Mouse (Mus musculus) forebrain, embryonic 10.5 days (tissue): ENCODE measurements at regions not wholly inside any gene's neighbourhood (a gene's known extent, or its start where the extent isn't known, plus 50 kb on each side); places are given as distances from the start of the nearest gene placed in this dataset.

Experiments
- DNase-seq: peaks from one replicate; pipeline ENCODE4 v3.0.0-alpha.2; 2017; ENCODE audit warnings: low spot score; ENCODE audit errors: extremely low spot score
- H3K27ac ChIP-seq: fragments of 300-500 bp; sonication (generic); 2 replicates; pipeline ENCODE4 v1.5.1; 2016; ENCODE audit warnings: mild to moderate bottlenecking
- H3K27me3 ChIP-seq: fragments of 300-500 bp; sonication (generic); 2 replicates; pipeline ENCODE4 v1.6.1; 2016; ENCODE audit warnings: mild to moderate bottlenecking; ENCODE audit not compliant: poor library complexity, severe bottlenecking
- H3K36me3 ChIP-seq: fragments of 300-500 bp; sonication (generic); replicated peaks from 2 replicates; pipeline ENCODE4 v1.6.1; 2016; ENCODE audit warnings: mild to moderate bottlenecking, moderate library complexity
- H3K4me1 ChIP-seq: fragments of 300-500 bp; sonication (generic); 2 replicates; pipeline ENCODE4 v1.6.1; 2016
- H3K4me3 ChIP-seq: fragments of 300-500 bp; sonication (generic); 2 replicates; pipeline ENCODE4 v1.5.1; 2016; ENCODE audit warnings: mild to moderate bottlenecking, moderate library complexity
- H3K9me3 ChIP-seq: fragments of 300-500 bp; sonication (generic); 2 replicates; pipeline ENCODE4 v1.6.1; 2016; ENCODE audit warnings: mild to moderate bottlenecking, moderate library complexity
- WGBS: fragments of 180-500 bp; shearing (Covaris S2); methylation state at CpG from one replicate; pipeline ENCODE4 v1.1.7; 2016; 5-methylcytosine and 5-hydroxymethylcytosine counted together

DNA sequence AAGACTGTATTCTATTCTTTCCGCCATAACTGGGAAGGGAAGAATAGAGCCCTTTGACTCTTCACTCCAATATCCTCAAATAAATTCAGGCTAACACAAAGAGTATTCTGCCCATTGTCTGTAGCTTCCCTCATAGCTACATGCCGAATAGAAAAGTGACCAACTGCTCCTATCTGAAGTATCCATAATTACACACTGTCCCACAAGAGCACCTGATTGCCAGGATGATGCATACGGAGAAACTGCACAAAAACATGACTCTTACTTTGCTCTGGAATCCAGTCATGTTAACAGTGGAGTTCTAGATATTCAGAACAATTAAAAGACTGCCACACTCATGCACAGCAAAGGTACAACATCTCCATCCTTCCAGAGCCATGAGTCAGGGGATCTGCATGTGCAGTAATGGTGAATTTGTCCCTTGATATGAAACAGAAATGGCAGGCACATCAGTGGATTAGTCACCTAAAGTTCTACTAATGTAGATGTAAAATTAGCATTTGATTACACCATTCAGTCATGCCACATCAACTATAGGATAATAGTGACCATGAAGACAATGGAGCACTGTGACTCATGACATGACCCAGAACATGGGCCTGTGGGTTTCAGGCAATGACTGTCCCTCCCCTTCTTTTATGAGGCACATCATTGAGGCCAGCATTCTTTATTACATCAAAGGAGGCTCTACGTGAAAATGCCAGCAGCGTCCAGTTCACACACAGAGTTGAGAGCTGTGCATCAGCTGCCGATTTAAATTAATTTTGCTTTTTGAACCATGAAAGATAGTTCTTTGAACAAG, 133.6 kb upstream of the 1700066M21Rik start:
- Histone ChIP-seq H3K9me3 (no peaks in the 10 kb centered on the region), H3K36me3 (no peaks in the 10 kb centered on the region), H3K4me1 (peaks cover 12% of the 10 kb centered on the region), H3K27ac (no peak overlapping the region), H3K27me3 (no peaks in the 10 kb centered on the region), H3K4me3 (no peak overlapping the region)
- 72% methylated on average over 6 of the region's 6 CpGs for WGBS
- no peak for DNase-seq

DNA sequence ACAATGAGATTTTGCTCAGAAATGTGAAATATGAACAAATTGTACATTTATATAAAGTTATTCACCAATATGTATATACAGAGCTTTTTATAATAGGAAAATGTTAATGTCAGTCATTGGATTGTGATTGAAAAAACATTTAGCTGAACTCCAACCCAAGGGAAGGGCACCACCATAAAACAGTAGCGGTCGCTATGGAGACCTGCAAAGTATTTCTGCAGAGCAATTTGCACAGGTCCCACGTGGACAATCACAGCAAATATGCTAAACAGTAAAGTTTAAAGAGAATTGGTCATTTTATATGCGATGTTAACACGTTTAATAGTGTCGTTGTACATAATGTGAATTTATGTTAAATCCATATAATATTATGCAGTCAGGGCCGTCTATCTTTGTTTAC, 117.8 kb upstream of the 1700066M21Rik start:
- 82% methylated on average over 7 of the region's 7 CpGs for WGBS
- H3K27ac ChIP-seq = no peak overlapping the region
- no peaks in the 10 kb centered on the region for H3K27me3 ChIP-seq
- H3K9me3 ChIP-seq = no peaks in the 10 kb centered on the region
- H3K36me3 ChIP-seq = no peaks in the 10 kb centered on the region
- H3K4me1 ChIP-seq = 0 out of 2 replicates have a peak, but pooled peaks cover 5% of the 10 kb centered on the region
- H3K4me3 ChIP-seq = no peak overlapping the region
- no peak for DNase-seq

DNA sequence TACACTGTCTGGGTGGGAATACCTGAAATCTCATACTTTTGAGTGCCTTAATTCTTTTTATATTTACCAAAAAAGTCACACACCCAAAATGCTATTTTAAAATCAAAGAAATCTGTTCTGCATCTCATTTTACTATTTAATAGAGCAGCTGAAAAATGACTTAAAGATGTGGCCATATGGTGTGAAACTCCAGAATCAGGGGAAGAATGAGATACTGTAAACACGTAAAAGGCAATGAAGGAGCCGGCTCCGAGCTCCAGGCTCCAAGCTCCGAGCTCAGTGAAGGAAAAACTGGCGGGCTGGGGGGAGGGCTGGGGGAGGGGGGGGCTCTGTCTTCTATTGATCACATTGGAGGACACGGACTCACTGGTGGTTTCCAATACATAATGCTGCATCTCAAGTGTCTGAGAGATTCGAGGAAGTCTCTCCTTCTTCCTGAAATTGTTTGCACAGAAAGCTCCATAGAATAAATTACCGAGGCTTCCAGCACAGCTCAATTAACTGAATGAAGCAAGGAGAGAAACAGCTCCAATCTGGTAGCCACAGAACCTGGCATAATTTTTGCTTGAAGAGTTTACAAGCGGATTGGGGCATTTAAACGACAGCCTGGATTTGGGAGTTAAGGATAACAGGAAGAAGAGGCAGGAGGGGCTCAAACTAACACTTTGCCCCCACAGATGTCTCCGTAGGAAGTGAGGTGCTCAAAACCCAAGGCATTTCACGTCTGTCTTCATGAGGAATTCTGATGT, 112.2 kb upstream of the 1700066M21Rik start:
- H3K9me3 ChIP-seq = no peaks in the 10 kb centered on the region
- WGBS = 65% methylated on average over 12 of the region's 12 CpGs

DNA sequence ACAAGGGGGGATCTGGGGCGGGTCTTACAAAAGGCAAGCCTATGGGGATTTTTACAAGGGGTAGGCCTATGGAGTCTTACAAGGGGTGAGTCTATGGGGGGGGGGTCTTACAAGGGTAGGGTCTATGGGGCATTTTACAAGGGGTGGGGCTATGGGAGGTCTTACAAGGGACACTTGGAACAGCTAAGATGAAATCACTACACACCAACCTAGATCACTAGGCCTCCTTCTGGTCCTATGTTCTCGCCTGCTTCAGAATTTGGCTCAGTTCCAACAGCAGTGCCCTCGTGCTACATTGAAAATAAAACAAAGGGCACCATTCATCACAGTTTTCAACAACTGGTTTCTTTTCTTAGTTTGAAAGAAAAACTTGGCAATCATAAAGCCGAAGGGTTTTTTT, 110.7 kb upstream of the 1700066M21Rik start:
- H3K27me3 ChIP-seq = 0 out of 2 replicates have a peak, but pooled peaks cover 5% of the 10 kb centered on the region
- WGBS = 73% methylated on average over 4 of the region's 4 CpGs
- H3K9me3 ChIP-seq = no peaks in the 10 kb centered on the region
- H3K4me1 ChIP-seq = peaks cover 10% of the 10 kb centered on the region
- no peaks in the 10 kb centered on the region for H3K36me3 ChIP-seq
- H3K4me3 ChIP-seq = no peak overlapping the region
- H3K27ac ChIP-seq = no peak overlapping the region
- no peak for DNase-seq

More for the DNA sequence above, 112.2 kb upstream of the 1700066M21Rik start:
- no peak overlapping the region for H3K27ac ChIP-seq
- H3K27me3 ChIP-seq = 0 out of 2 replicates have a peak, but pooled peaks cover 4% of the 10 kb centered on the region
- no peak overlapping the region for H3K4me3 ChIP-seq
- DNase-seq = no peak
- peaks cover 10% of the 10 kb centered on the region for H3K4me1 ChIP-seq
- no peaks in the 10 kb centered on the region for H3K36me3 ChIP-seq

DNA sequence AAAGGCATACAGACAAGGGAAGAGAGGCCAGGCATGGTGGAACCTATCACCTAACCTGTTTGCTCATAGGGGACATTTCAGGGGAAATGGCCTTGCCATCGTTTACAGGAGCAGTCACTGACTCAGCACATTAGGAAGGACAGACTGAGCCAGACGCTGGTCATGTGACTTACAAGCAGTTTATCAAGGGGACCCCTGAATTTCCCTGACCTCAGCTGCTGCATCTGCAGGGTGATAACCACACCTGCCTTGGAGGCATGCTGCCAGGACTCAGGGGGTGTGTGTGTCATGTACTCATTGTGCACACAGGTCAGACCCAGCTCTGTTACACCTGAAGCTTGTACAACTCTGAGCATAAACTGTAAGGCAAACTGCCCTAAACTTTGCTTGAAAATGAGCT, 109.6 kb upstream of the 1700066M21Rik start:
- H3K27me3 ChIP-seq = 0 out of 2 replicates have a peak, but pooled peaks cover 5% of the 10 kb centered on the region
- H3K27ac ChIP-seq = no peak overlapping the region
- no peak overlapping the region for H3K4me3 ChIP-seq
- 73% methylated on average over 2 of the region's 2 CpGs for WGBS
- H3K9me3 ChIP-seq = no peaks in the 10 kb centered on the region
- no peaks in the 10 kb centered on the region for H3K36me3 ChIP-seq
- peaks cover 10% of the 10 kb centered on the region for H3K4me1 ChIP-seq
- DNase-seq = no peak

DNA sequence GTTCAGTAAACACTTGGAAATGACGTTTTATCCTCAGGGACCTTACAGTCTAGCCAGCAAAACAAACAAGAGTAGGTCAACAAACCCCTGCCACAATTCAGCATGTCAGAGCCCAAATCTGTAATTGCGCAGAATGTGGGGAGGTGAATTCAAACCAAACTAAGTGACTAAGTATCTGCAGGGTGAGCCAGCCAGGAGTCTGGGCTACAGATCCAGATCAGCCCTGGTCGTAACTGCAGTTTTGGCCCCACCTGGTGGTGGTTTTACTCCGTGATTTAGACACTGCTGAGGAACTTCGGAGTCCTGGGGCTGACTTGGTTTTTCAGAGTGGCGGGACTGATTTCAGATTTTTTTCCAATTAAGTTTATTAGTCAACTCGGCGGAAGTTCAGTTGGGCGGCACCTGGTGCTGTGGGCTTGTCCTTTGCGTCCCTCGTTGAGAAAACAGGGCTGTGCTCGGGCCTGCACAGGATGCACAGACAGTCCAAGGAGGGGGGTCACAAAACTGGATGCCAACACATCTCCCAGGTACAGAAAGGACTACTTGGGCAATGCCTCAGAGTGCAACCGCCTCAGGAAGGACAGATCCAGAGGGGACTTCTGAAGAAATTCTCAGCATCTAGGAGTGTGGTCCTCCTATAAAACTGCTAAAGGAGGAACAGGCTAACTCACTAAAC, 107.6 kb upstream of the 1700066M21Rik start:
- 48% methylated on average over 13 of the region's 13 CpGs for whole genome bisulfite sequencing
- Histone ChIP-seq H3K9me3 (no peaks in the 10 kb centered on the region), H3K4me3 (no peak overlapping the region), H3K27ac (no peak overlapping the region), H3K36me3 (no peaks in the 10 kb centered on the region), H3K4me1 (peaks cover 10% of the 10 kb centered on the region), H3K27me3 (0 out of 2 replicates have a peak, but pooled peaks cover 5% of the 10 kb centered on the region)
- peak; percentile 52 for DNase-seq

DNA sequence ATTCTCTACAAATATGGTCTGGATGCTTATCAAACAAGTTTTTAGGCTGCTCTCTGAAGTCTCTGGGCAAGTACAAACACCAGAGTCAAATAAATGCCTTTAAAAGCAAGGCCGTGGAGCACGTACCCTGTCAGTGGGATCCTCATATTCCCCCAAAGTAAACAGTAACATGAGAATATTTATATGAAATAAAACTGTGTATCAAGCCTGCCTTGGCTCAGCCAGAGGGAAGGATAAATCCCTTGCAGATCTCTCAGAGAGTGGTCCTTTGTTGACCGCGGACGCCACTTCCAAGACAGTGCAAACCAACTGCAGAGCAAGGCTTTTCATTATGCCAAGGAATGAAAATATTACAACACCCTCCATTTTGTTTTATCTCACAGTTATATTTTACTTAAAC, 104.8 kb upstream of the 1700066M21Rik start:
- H3K9me3 ChIP-seq = no peaks in the 10 kb centered on the region
- no peak overlapping the region for H3K4me3 ChIP-seq
- 94% methylated on average over 5 of the region's 5 CpGs for WGBS
- DNase-seq = no peak
- 0 out of 2 replicates have a peak, but pooled peaks cover 5% of the 10 kb centered on the region for H3K27me3 ChIP-seq
- H3K27ac ChIP-seq = no peak overlapping the region
- H3K36me3 ChIP-seq = no peaks in the 10 kb centered on the region
- peaks cover 2% of the 10 kb centered on the region; the same call in 1 of the 2 replicates for H3K4me1 ChIP-seq

DNA sequence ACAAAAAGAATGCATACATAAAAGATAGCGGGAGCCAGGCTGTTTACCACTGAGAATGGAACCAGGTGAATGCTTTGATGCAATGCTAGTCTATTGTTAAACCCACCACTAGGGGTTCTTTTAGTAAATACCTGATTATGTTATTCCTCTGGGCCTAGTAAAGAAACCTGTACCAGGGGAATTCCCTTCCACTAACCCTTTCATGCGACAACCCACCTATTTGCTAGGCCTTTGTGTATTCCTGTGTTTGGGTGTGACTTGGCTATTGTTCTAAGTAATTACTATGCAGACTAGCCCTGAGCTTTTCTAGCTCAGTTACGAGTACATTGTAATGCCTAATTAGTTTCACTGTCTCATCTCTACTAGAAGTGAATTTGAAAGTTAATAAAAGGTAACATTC, 95.9 kb upstream of the 1700066M21Rik start:
- no peak overlapping the region for H3K4me3 ChIP-seq
- no peaks in the 10 kb centered on the region for H3K27me3 ChIP-seq
- no peak for DNase-seq
- no peaks in the 10 kb centered on the region for H3K36me3 ChIP-seq
- H3K27ac ChIP-seq = no peak overlapping the region
- no peaks in the 10 kb centered on the region for H3K4me1 ChIP-seq
- H3K9me3 ChIP-seq = no peaks in the 10 kb centered on the region
- WGBS = 81% methylated on average over 3 of the region's 3 CpGs

DNA sequence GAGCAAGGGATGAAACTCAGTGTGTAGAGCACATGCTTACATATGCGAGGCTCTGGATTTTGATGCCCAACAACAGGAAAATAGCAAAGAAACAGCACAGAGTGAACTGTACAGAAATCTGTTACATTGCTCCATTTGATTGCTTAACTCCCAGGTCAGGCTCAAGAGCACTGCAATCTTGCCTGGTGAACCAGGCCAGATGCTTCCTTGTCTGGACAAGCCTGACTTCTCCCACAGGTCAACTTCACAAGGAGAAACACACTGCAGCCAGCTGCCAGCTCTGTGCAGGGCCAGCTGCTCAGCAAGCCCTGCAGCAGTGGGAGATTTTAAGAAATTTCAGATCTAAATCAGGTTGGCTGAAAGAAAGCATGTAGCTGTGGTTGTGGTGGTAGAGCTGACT, 81.2 kb upstream of the 1700066M21Rik start:
- 88% methylated on average over 1 of the region's 1 CpGs for WGBS
- Histone ChIP-seq H3K4me3 (no peak overlapping the region), H3K36me3 (no peaks in the 10 kb centered on the region), H3K9me3 (no peaks in the 10 kb centered on the region), H3K27ac (no peak overlapping the region), H3K4me1 (no peaks in the 10 kb centered on the region), H3K27me3 (no peaks in the 10 kb centered on the region)
- no peak for DNase-seq

DNA sequence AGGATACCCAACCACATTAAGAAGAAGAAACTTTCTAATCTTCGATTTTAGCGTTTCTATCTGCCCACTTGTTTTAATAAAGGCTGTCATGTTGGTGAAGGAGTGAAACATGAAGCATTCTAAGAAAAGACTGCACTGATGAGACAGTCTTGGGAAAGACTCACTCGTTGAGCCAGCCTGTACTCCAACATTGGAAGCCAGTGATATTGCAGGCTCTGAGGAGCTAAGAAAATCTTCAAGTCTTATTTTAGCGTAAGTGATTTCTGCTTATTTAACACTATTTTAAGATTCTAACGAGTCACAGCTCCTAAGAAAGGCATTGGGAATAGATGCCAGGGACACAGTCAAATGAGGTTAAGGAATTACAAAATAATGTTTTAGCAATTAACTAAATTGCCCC, 78.9 kb upstream of the 1700066M21Rik start:
- H3K4me1 ChIP-seq = no peaks in the 10 kb centered on the region
- H3K36me3 ChIP-seq = no peaks in the 10 kb centered on the region
- no peaks in the 10 kb centered on the region for H3K9me3 ChIP-seq
- 90% methylated on average over 5 of the region's 5 CpGs for WGBS
- H3K4me3 ChIP-seq = no peak overlapping the region
- H3K27ac ChIP-seq = no peak overlapping the region
- no peak for DNase-seq
- no peaks in the 10 kb centered on the region for H3K27me3 ChIP-seq

DNA sequence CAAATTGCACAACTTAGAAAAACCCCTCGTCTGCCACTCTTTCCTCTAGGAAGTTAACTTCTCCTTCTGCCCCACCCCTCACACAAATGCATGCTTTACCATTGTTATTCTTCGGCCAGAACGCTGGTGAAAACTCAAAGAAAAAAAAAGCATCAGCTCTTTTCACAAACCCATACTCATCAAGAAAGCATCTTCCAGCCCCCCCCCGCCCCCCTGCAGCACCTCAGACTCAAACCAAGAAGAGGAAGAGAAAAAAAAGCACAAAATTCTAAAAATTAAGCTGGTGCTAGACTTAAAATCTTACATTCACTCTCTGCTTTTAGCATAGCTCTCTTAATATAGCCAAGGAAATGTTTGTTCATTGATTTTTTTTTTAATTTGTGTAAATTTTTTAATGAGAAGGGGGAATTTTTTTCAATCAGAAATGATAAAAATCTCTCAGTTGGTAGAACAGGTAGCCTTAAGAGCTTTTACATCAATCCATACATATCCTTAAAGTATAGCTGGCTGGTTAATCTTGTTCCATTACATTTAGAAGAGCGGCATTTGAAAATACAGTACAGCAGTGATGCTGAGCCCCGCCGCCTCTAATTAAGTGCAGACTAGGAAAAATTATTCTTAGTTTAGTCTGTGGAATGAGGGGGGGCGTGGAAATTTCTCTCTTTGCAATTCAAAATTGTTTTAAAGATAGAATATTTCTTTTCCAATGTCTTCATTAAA, 76.0 kb upstream of the 1700066M21Rik start:
- WGBS = 77% methylated on average over 8 of the region's 8 CpGs
- H3K9me3 ChIP-seq = no peaks in the 10 kb centered on the region
- H3K4me3 ChIP-seq = no peak overlapping the region
- no peak for DNase-seq
- H3K36me3 ChIP-seq = no peaks in the 10 kb centered on the region
- H3K4me1 ChIP-seq = no peaks in the 10 kb centered on the region
- H3K27me3 ChIP-seq = no peaks in the 10 kb centered on the region
- no peak overlapping the region for H3K27ac ChIP-seq

DNA sequence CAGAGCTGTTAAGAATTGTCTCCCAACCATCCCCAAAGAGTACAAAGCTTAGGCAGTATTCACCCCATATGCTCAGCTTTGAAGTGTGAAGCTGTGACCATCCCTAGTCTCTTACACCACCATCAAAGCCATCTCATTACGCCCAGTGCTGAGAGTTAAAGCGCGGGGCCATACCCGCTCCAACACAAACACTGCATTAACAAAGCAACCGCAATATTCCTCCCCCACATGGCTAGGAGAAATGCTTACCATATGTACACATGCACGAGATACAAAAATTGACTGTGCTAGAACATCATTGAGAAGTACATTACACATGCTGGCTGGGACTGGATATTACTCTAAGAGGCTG, 75.5 kb upstream of the 1700066M21Rik start:
- no peak for DNase-seq
- H3K9me3 ChIP-seq = no peaks in the 10 kb centered on the region
- WGBS = 92% methylated on average over 6 of the region's 6 CpGs
- H3K4me1 ChIP-seq = no peaks in the 10 kb centered on the region
- H3K27ac ChIP-seq = no peak overlapping the region
- no peak overlapping the region for H3K4me3 ChIP-seq
- H3K36me3 ChIP-seq = no peaks in the 10 kb centered on the region
- H3K27me3 ChIP-seq = no peaks in the 10 kb centered on the region
